Mouse (Mus musculus): ENCODE data around the gene Tc2n. TPM values are rescaled to one million over a fixed set of nuclear protein-coding genes. Genes with fewer than 3 reads are reported as not detected.
"Not testable (repeated sequence)": the region's sequence is repeated elsewhere in the genome, so short reads cannot be mapped to it uniquely, and the experiment has no call there.

The Tc2n gene
- polyA plus RNA-seq, 1 experiment, result 5.0 TPM

GRCm38 (mm10) chr12:101667502-101667901 lies 50.8 kb downstream of the Tc2n start:
- no peak overlapping the region for H3K27ac ChIP-seq (replicated peaks; ENCODE audit: low read depth, low read length)
- no peaks in the 10 kb centered on the region for H3K4me1 ChIP-seq (ENCODE audit: control insufficient read depth, insufficient read depth, insufficient read length, low read length)
- no peak overlapping the region for H3K4me3 ChIP-seq (ENCODE audit: insufficient read depth, low read depth, low read length)

GRCm38 (mm10) chr12:101633137-101633536 lies 85.2 kb downstream of the Tc2n start:
- Histone ChIP-seq H3K27ac (replicated peaks; ENCODE audit: low read depth, low read length) (no peak overlapping the region), H3K4me3 (ENCODE audit: insufficient read depth, low read depth, low read length) (no peak overlapping the region), H3K4me1 (ENCODE audit: control insufficient read depth, insufficient read depth, insufficient read length, low read length) (no peaks in the 10 kb centered on the region)

- not testable (repeated sequence) for H3K4me3 ChIP-seq (ENCODE audit: insufficient read depth, low read depth, low read length); H3K27ac ChIP-seq (replicated peaks; ENCODE audit: low read depth, low read length); H3K4me1 ChIP-seq (ENCODE audit: control insufficient read depth, insufficient read depth, insufficient read length, low read length)
These were observed 111.7 kb downstream of the Tc2n start for GRCm38 (mm10) chr12:101606622-101607021.

Other genes starting within 250 kb of the Tc2n start
- 11.5 and 12.5 TPM in 2 replicates for gene Fbln5, start 100.5 kb upstream of the Tc2n start, polyA plus RNA-seq (2012; ENCODE audit: insufficient read depth, insufficient read length, missing spikeins)
- gene Trip11, start 194.7 kb upstream of the Tc2n start, polyA plus RNA-seq (2012; ENCODE audit: insufficient read depth, insufficient read length, missing spikeins), result 15.1 and 17.1 TPM in 2 replicates
- 6.3 and 10.6 TPM in 2 replicates for gene Atxn3, start 239.7 kb upstream of the Tc2n start, polyA plus RNA-seq (2012; ENCODE audit: insufficient read depth, insufficient read length, missing spikeins)